Mouse (Mus musculus) intestine, embryonic 14.5 days (tissue): ENCODE measurements at regions not wholly inside any gene's neighbourhood (a gene's known extent, or its start where the extent isn't known, plus 50 kb on each side); places are given as distances from the start of the nearest gene placed in this dataset.

Experiments used
- ATAC-seq: fragments of 200-750 bp; cut with Nextera tagmentation; replicated peaks from 2 replicates; pipeline ENCODE4 v1.8.0; 2017; ENCODE audit warnings: low read depth, moderate number of reproducible peaks, moderate TSS enrichment, moderate library complexity; ENCODE audit not compliant: low FRiP score, low TSS enrichment
- DNase-seq: peaks from one replicate; pipeline ENCODE4 v3.0.0-alpha.2; 2018; ENCODE audit warnings: low spot score
- H3K27ac ChIP-seq: fragments of 300-500 bp; sonication (generic); 2 replicates; pipeline ENCODE4 v1.5.1; 2014; ENCODE audit warnings: low read depth, mild to moderate bottlenecking, control low read depth
- H3K27me3 ChIP-seq: fragments of 300-500 bp; sonication (generic); replicated peaks from 2 replicates; pipeline ENCODE4 v1.6.1; 2014; ENCODE audit warnings: low read length, control low read depth; ENCODE audit not compliant: control insufficient read depth, insufficient read depth
- H3K36me3 ChIP-seq: fragments of 300-500 bp; sonication (generic); 2 replicates; pipeline ENCODE4 v1.6.1; 2014; ENCODE audit warnings: low read length, control low read depth; ENCODE audit not compliant: control insufficient read depth, insufficient read depth
- H3K4me1 ChIP-seq: fragments of 300-500 bp; sonication (generic); replicated peaks from 2 replicates; pipeline ENCODE4 v1.6.1; 2014; ENCODE audit warnings: low read length, control low read depth, mixed read lengths; ENCODE audit not compliant: control insufficient read depth, insufficient read depth
- H3K4me2 ChIP-seq: fragments of 300-500 bp; sonication (generic); 2 replicates; pipeline ENCODE4 v1.6.1; 2014; ENCODE audit warnings: low read length
- H3K4me3 ChIP-seq: fragments of 300-500 bp; sonication (generic); 2 replicates; pipeline ENCODE4 v1.5.1; 2014; ENCODE audit warnings: low read depth, low read length, control low read depth, mixed read lengths
- H3K9ac ChIP-seq: fragments of 300-500 bp; sonication (generic); 2 replicates; pipeline ENCODE4 v1.6.1; 2014; ENCODE audit warnings: mild to moderate bottlenecking, low read length
- H3K9me3 ChIP-seq: fragments of 300-500 bp; sonication (generic); 2 replicates; pipeline ENCODE4 v1.6.1; 2016; ENCODE audit warnings: low read length, control low read depth; ENCODE audit not compliant: control insufficient read depth
- WGBS: fragments of 180-500 bp; shearing (Covaris S2); extraction: QIAGEN DNeasy Blood & Tissue Kit; methylation state at CpG from one replicate; pipeline ENCODE4 v1.1.7; 2014; 5-methylcytosine and 5-hydroxymethylcytosine counted together

DNA sequence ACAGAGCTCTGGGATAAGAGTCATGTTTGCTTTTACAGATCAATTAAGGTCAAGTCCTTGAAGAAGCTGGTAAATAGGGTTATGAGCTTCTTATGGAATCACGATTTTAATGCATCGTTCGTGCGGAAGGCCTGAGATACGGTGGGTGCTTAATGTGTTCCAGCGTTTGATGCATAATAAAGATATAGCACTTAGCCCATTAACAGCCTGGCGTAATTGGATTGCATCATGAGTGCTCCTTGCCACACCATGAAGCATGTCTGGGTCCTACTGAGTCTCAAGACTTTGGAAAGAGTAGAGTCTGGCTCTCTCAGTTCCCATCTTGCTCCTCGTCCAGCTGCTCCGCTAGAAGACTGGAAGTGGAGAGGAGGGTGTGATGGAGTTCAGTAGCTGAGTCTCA, 72.6 kb downstream of the Zfp36l1 start:
- Histone ChIP-seq H3K4me1 (0 out of 2 replicates have a peak, but pooled peaks cover 8% of the 10 kb centered on the region), H3K27me3 (no peaks in the 10 kb centered on the region), H3K36me3 (no peaks in the 10 kb centered on the region), H3K4me3 (no peak overlapping the region), H3K9me3 (no peaks in the 10 kb centered on the region), H3K9ac (no peak overlapping the region), H3K4me2 (no peak overlapping the region), H3K27ac (no peak overlapping the region)
- 73% methylated on average over 9 of the region's 9 CpGs for WGBS
- no peak for ATAC-seq
- no peak for DNase-seq

DNA sequence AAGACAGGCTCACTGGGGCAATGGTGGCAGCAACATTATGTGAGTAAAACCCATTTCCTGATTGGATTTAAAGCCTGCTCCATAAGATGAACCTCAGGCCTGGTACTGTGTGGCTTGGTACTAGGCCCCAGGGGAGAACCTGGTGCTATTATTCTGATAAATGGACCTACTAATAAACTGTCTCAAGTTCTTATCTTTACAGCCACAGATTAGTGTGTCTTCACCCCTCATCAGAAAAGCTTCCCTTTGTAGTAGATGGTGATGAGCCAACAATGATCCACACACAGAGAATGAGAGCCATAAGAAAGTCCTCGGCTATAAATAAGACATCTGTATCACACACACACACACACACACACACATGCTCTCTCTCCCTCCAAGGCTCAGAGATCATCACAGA, 73.7 kb downstream of the Zfp36l1 start:
- Histone ChIP-seq H3K4me1 (0 out of 2 replicates have a peak, but pooled peaks cover 8% of the 10 kb centered on the region), H3K36me3 (no peaks in the 10 kb centered on the region), H3K9me3 (no peaks in the 10 kb centered on the region), H3K9ac (no peak overlapping the region), H3K27ac (no peak overlapping the region), H3K27me3 (no peaks in the 10 kb centered on the region), H3K4me2 (no peak overlapping the region), H3K4me3 (no peak overlapping the region)
- ATAC-seq (no peak), DNase-seq (no peak)
- 58% methylated on average over 1 of the region's 1 CpGs for WGBS

DNA sequence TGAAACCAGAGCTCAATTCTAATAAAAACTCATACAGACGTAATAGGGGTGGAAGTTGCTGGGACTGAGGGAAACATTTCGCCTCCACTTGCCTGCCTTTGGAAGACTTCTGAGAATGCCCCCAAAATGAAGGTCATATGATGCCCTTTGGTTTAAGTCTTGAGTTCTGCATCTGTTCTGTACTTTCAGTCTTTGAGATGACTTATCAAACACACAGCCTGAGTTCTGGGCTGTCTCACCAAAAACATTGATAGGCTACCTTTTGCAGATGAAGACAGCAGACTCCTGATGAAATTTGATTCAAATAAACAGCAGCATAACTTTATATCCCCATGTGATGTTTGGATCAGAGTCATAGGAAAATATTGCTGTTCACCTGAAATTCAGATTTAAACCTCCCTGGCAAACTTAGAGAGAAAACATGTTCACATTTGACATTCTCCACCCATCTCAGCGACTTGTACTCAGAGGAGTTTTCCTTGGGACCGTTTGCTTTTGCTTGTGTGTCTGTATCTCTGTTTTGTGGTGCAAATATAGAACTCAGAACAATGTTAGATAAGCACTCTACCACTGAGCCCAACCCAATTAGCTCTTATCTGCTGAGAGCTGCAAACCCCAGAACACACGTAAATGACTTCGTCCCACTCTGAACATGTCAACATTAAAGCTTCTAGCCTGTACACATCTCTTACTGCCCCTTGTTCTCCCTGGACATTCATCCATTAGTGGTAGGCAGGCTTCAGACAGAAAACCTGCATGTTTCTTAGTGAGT, 77.1 kb downstream of the Zfp36l1 start:
- no peak overlapping the region for H3K4me3 ChIP-seq
- H3K36me3 ChIP-seq: no peaks in the 10 kb centered on the region
- DNase-seq: no peak
- H3K27me3 ChIP-seq: no peaks in the 10 kb centered on the region
- no peak overlapping the region for H3K27ac ChIP-seq
- WGBS: 66% methylated on average over 6 of the region's 6 CpGs
- H3K4me2 ChIP-seq: no peak overlapping the region
- no peaks in the 10 kb centered on the region for H3K9me3 ChIP-seq
- 0 out of 2 replicates have a peak, but pooled peaks cover 3% of the 10 kb centered on the region for H3K4me1 ChIP-seq
- ATAC-seq: no peak
- no peak overlapping the region for H3K9ac ChIP-seq

DNA sequence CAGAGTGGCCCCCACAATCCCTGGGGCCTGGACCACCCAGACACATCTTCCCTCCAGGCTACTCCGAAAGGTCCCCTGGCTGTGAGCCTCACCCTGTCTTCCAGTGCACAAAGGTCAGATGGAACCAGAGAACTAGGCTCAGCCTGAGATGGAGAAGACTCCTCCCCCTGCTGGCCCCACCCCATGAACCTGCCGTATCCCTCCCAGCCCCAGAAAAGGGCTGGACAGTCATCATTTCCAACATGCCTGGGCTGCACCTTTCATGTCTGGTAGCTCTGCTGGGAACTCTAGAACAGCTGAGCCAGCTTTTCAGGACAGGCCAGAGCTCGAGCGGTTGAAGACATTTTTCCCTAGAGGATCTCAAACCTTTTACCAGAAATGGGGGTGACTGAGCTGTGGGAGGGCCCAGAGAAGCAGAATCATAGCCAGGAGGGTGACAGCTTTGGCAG, 77.8 kb downstream of the Zfp36l1 start:
- DNase-seq (no peak), ATAC-seq (peak; percentile 66; the same call in 1 of the 2 replicates)
- no peaks in the 10 kb centered on the region for H3K27me3 ChIP-seq
- no peak overlapping the region for H3K4me3 ChIP-seq
- no peaks in the 10 kb centered on the region for H3K36me3 ChIP-seq
- H3K27ac ChIP-seq: no peak overlapping the region
- H3K9ac ChIP-seq: no peak overlapping the region
- 0 out of 2 replicates have a peak, but pooled peaks cover 3% of the 10 kb centered on the region for H3K4me1 ChIP-seq
- H3K4me2 ChIP-seq: no peak overlapping the region
- H3K9me3 ChIP-seq: no peaks in the 10 kb centered on the region
- WGBS: 43% methylated on average over 4 of the region's 4 CpGs

DNA sequence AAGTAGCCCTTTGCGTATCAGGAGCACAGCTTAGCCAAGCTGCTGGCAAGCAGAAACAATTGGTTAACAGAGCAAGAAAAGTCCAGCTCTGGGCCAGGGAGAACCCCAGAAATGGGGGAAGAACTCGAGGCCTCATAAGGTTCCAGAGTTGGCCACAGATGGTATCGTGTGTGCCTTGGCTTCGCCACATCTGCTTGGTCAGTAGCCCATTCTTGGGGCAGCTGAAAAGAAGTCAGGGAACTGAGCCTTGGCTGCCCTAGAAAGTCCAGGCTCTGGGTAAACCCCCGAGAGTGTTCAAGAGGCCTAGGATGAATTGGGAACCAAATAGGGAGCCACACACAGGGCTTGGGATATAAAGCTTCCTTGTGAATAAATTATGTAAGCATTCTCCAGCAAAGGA, 78.7 kb downstream of the Zfp36l1 start:
- H3K4me3 ChIP-seq: no peak overlapping the region
- no peaks in the 10 kb centered on the region for H3K27me3 ChIP-seq
- ATAC-seq (no peak), DNase-seq (no peak)
- no peak overlapping the region for H3K4me2 ChIP-seq
- WGBS: 94% methylated on average over 5 of the region's 5 CpGs
- H3K9ac ChIP-seq: no peak overlapping the region
- no peaks in the 10 kb centered on the region for H3K4me1 ChIP-seq
- H3K27ac ChIP-seq: no peak overlapping the region
- H3K9me3 ChIP-seq: no peaks in the 10 kb centered on the region
- no peaks in the 10 kb centered on the region for H3K36me3 ChIP-seq

DNA sequence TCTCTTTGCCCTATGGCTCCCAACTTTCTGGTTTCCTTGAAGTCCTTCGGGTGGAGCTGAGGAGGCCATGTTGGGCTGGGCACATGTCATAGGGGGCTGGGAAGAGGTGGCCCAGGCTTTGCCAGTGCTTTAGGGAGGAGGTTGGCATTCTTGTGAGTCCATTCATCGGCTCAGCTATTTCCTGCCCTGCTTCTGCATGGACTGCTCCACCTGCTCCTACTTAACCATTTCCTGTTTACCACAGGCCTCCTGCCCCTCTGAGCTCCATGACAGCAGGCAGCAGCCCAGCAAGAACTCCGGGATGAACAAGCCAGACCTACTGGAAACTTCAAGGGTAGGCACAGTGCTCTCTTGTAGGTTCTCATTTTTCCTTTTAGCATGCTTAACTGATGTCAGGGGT, 80.3 kb downstream of the Zfp36l1 start:
- no peak overlapping the region for H3K4me3 ChIP-seq
- H3K4me1 ChIP-seq: no peaks in the 10 kb centered on the region
- H3K36me3 ChIP-seq: no peaks in the 10 kb centered on the region
- no peak for DNase-seq
- no peak overlapping the region for H3K9ac ChIP-seq
- H3K4me2 ChIP-seq: no peak overlapping the region
- no peaks in the 10 kb centered on the region for H3K27me3 ChIP-seq
- H3K27ac ChIP-seq: no peak overlapping the region
- 51% methylated on average over 3 of the region's 3 CpGs for WGBS
- no peak for ATAC-seq
- no peaks in the 10 kb centered on the region for H3K9me3 ChIP-seq

DNA sequence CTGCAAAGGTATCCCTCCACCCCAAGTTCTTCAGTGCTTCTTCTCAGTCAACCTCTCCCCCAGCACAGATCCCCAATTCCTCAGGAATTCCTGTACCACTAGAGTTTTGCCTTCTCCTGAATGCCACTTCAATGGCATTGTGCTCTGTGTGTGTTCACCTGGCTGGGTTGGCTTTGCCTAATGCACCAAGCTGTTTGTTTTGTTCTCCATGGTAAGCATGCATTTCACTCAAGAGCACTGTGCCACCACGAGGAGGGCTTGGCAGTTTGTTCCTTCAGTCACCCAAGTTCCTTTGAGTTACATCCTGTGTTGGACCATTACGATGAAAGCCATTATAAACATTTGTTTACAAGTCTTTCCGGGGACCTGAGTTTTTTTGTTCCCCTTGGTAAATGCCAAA, 84.5 kb downstream of the Zfp36l1 start:
- H3K27ac ChIP-seq: no peak overlapping the region
- no peak for ATAC-seq
- H3K4me3 ChIP-seq: no peak overlapping the region
- 59% methylated on average over 3 of the region's 3 CpGs for WGBS
- H3K9me3 ChIP-seq: no peaks in the 10 kb centered on the region
- H3K27me3 ChIP-seq: no peaks in the 10 kb centered on the region
- no peaks in the 10 kb centered on the region for H3K36me3 ChIP-seq
- no peak overlapping the region for H3K4me2 ChIP-seq
- peaks cover under 1% of the 10 kb centered on the region for H3K4me1 ChIP-seq
- no peak for DNase-seq
- H3K9ac ChIP-seq: no peak overlapping the region

DNA sequence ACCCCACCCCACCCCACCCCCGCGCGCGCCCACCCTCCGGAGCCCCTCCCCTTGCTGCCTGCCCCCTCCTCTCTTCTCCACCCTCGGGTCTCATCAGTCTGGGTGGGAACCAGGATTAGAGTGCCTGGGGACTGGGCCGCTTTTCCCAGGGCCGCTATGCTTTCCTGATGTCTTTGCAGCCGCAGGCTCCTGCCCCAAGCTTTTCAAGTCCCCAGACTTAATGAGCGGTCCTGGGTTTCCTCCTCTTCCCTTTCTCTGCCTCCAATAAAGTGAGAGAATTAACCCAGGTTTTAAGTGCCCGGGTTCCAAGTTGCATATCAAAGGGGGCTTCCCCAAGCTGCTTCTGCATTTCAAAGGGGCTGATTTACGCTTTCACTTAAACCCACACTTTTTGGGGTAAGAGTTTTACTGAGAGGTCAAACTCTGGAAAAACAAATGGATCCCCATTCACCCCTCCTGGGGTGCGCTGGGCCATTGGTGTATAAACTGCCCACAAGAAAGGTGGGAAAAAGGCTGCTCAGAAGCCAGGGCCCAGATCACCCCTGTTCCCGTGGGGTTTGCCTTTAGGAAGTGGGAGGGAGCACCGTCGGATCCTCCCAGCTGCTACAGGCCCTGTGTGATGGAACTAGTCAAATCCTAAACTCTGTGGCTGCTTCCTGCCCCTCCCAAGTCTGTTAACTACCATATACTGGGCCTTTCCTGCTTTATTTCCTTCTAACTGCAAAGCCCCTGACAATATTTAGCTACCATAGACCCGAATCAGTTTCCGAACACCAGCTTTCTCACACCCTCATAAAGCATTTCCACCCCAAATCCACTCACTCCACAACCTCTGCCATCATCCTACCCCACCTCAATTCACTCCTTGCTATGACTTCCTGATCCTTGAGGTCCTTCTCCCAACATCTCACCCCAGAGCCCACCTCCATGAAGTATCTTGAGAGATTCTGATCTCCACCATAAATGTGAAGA, 89.4 kb downstream of the Zfp36l1 start:
- no peak for ATAC-seq
- WGBS: 28% methylated on average over 18 of the region's 18 CpGs
- Histone ChIP-seq H3K9ac (no peak overlapping the region), H3K4me2 (peak overlapping the region; percentile 22), H3K36me3 (no peaks in the 10 kb centered on the region), H3K27ac (0 out of 2 replicates have a peak overlapping the region, but pooled peaks have one; percentile 6), H3K4me3 (no peak overlapping the region), H3K9me3 (no peaks in the 10 kb centered on the region), H3K4me1 (peaks cover 30% of the 10 kb centered on the region), H3K27me3 (no peaks in the 10 kb centered on the region)
- DNase-seq: no peak
